ENCODE assay signal across 8 mouse cellular contexts in the genomic region with DNA sequence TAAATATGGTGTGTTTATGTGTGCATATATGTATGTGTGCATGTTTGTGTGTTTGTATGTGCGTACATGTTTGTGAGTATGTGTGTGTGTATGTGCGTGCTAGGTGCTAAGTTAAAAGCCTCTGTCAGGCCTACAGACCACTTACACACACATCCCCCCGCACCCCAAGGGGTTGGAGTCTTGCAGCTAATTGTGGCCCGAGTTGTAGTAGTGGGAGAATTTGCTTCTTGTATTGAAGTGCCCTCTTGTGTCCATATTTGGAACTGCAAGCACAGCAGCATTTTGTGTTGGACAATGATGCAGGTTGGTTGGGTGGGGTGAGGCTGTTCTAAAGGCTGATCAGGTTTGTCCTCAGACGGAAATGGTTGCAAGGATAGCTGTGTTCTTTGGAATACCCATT. TPM values are rescaled to one million over a fixed set of nuclear protein-coding genes. Genes with fewer than 3 reads are reported as not detected.
DNase-seq lines count a peak whose midpoint lies in the region; ATAC-seq lines count a peak whose summit lies in the region.

No protein-coding gene starts in this region.

- ATAC-seq in heart, embryonic 12.5 days (ENCODE audit: insufficient number of reproducible peaks, low FRiP score), result no peak
- ATAC-seq in erythroid progenitor cell, adult 5-6 weeks (replicated peaks; ENCODE audit: low FRiP score, poor library complexity, severe bottlenecking), result peak; percentile 68

- H3K9me3 ChIP-seq in heart, embryonic 12.5 days (replicated peaks), result no peaks in the 10 kb centered on the region

- H3K27ac ChIP-seq in heart, embryonic 12.5 days (ENCODE audit: poor library complexity, severe bottlenecking), result no peak overlapping the region

- no peaks in the 10 kb centered on the region for H3K27me3 ChIP-seq in heart, embryonic 12.5 days (replicated peaks)

- WGBS in heart, embryonic 12.5 days, result 38% methylated on average over 5 of the region's 5 CpGs

- no peak overlapping the region for H3K4me3 ChIP-seq in heart, embryonic 12.5 days

- H3K9ac ChIP-seq in heart, embryonic 12.5 days, result no peak overlapping the region

- DNase-seq in heart, adult 11 months, result peak; percentile 97
- peak; percentile 52 to 73 for DNase-seq in adrenal gland, postnatal 36 days
- peak; percentile 68 to 88 for DNase-seq in heart, postnatal 14 days
- peak; percentile 72 for DNase-seq in layer of hippocampus, adult 9-11 months
- DNase-seq in lung, postnatal 25 days (ENCODE audit: low spot score), result peak; percentile 78
- DNase-seq in spleen, postnatal 10 days (ENCODE audit: low spot score in 2 of 2), result peak; percentile 58 to 74

- H3K4me1 ChIP-seq in heart, embryonic 12.5 days (replicated peaks), result no peaks in the 10 kb centered on the region

- intact Hi-C loops in heart, postnatal 14 days (cut with DNase I), result loop anchor here (1.0 kb wide), 1 partner anchor 66 kb away; no protein-coding TSS in a partner anchor

- no peak overlapping the region for H3K4me2 ChIP-seq in heart, embryonic 12.5 days

- no peaks in the 10 kb centered on the region for H3K36me3 ChIP-seq in heart, embryonic 12.5 days

RNA-seq across cellular contexts. Expression of gene Ifi27l2b, which starts 35.7 kb away (rescaled TPM):
- 0.31 TPM in 1 of 2 replicates, not detected in the other for polyA plus RNA-seq in heart, embryonic 12.5 days (2016; fragmentation: Nextera tagmentation; extraction: Ambion mirVana)
- not detected for total RNA-seq in adrenal gland, postnatal 36 days (2021)
- not detected in 2 replicates for total RNA-seq in erythroid progenitor cell, adult 5-6 weeks (2015; ENCODE audit: low replicate concordance)
- total RNA-seq in erythroid progenitor cell, adult 5-6 weeks (2017; ENCODE audit: low replicate concordance), result not detected in 2 replicates
- not detected for total RNA-seq in heart, postnatal 14 days (2021)

RNA-seq across cellular contexts. Expression of gene Ppp4r4, which starts 39.3 kb away (rescaled TPM):
- 0.41 and 0.48 TPM in 2 replicates for polyA plus RNA-seq in heart, embryonic 12.5 days (2016; fragmentation: Nextera tagmentation; extraction: Ambion mirVana)
- total RNA-seq in adrenal gland, postnatal 36 days (2021), result 1 to 10 TPM; 4.0 to 4.4 TPM
- not detected in 2 replicates for total RNA-seq in erythroid progenitor cell, adult 5-6 weeks (2015; ENCODE audit: low replicate concordance)
- total RNA-seq in erythroid progenitor cell, adult 5-6 weeks (2017; ENCODE audit: low replicate concordance), result 0.90 TPM in 1 of 2 replicates, not detected in the other
- under 1 TPM; 0.50 to 0.98 TPM for total RNA-seq in heart, postnatal 14 days (2021)

RNA-seq across cellular contexts. Expression of gene Ifi27l2a, which starts 49.3 kb away (rescaled TPM):
- polyA plus RNA-seq in heart, embryonic 12.5 days (2016; fragmentation: Nextera tagmentation; extraction: Ambion mirVana), result 3.6 and 4.5 TPM in 2 replicates
- 100 to 1,000 TPM; 128 to 279 TPM for total RNA-seq in adrenal gland, postnatal 36 days (2021)
- total RNA-seq in erythroid progenitor cell, adult 5-6 weeks (2015; ENCODE audit: low replicate concordance), result 28.1 and 33.5 TPM in 2 replicates
- total RNA-seq in erythroid progenitor cell, adult 5-6 weeks (2017; ENCODE audit: low replicate concordance), result 16.0 and 20.4 TPM in 2 replicates
- 10 to 100 TPM in 1 of 2 experiments, 1 to 10 TPM in 1; 9.1 to 15.7 TPM for total RNA-seq in heart, postnatal 14 days (2021)

RNA-seq across cellular contexts. Expression of gene Ifi27, which starts 58.8 kb away (rescaled TPM):
- polyA plus RNA-seq in heart, embryonic 12.5 days (2016; fragmentation: Nextera tagmentation; extraction: Ambion mirVana), result 23.7 and 26.3 TPM in 2 replicates
- 1,000 to 10,000 TPM; 1,339 to 1,709 TPM for total RNA-seq in adrenal gland, postnatal 36 days (2021)
- 129 and 139 TPM in 2 replicates for total RNA-seq in erythroid progenitor cell, adult 5-6 weeks (2015; ENCODE audit: low replicate concordance)
- 33.1 and 75.9 TPM in 2 replicates for total RNA-seq in erythroid progenitor cell, adult 5-6 weeks (2017; ENCODE audit: low replicate concordance)
- total RNA-seq in heart, postnatal 14 days (2021), result 10 to 100 TPM; 49.7 to 84.1 TPM
